Mouse (Mus musculus) left cerebral cortex, postnatal 25 days (tissue): ENCODE measurements around the gene Gm13275. TPM values are rescaled to one million over a fixed set of nuclear protein-coding genes. Genes with fewer than 3 reads are reported as not detected.
"Not testable (repeated sequence)": the region's sequence is repeated elsewhere in the genome, so short reads cannot be mapped to it uniquely, and the experiment has no call there.

Source experiments
- DNase-seq, 2 experiments: peaks; one replicate each; pipeline ENCODE4 v3.0.0; 2022; ENCODE audit warnings: low spot score in 2 of 2, mixed read lengths in 1 of 2
- intact Hi-C: fragments of 180-260 bp; cut with DNase I; formaldehyde crosslinking; loops from one replicate; pipeline ENCODE4 v1.15.1; 2025
- total RNA-seq, 2 experiments: library from RNA; stranded (reverse); gene quantifications; 2 replicates each; pipeline ENCODE4 v1.2.3; 2021

Gm13275 gene
- not detected for total RNA-seq

- peak; percentile 32 to 41 for DNase-seq
- intact Hi-C loops: not testable (repeated sequence)
These were observed at the start of gene Gm13275 for GRCm38 (mm10) chr4:88793936-88794675. Gene Gm13275, plus strand, starts transcription at chr4:88794487.

- intact Hi-C loops: loop anchor here (5.0 kb wide), 1 partner anchor 62 kb away; no protein-coding TSS in a partner anchor
- DNase-seq: no peak
These were observed 44.4 kb upstream of the Gm13275 start for GRCm38 (mm10) chr4:88749926-88750325.

GRCm38 (mm10) chr4:88754818-88755340 is 39.4 kb upstream of the Gm13275 start, which contains the start of gene Gm13271:
Gene Gm13271, plus strand, starts transcription at chr4:88754868.
- peak; percentile 63 to 67 for DNase-seq
- intact Hi-C loops: not testable (repeated sequence)

- intact Hi-C loops, DNase-seq: not testable (repeated sequence)
These were observed 37.4 kb upstream of the Gm13275 start for GRCm38 (mm10) chr4:88756581-88757513.

- peak; percentile 88 to 92 for DNase-seq
- intact Hi-C loops: not testable (repeated sequence)
These were observed 36.7 kb upstream of the Gm13275 start for GRCm38 (mm10) chr4:88757628-88758031.

GRCm38 (mm10) chr4:88758751-88759150 is 35.5 kb upstream of the Gm13275 start:
- intact Hi-C loops, DNase-seq: not testable (repeated sequence)

- intact Hi-C loops: not testable (repeated sequence)
- peak in 1 of 2 experiments; percentile 32 for DNase-seq
These were observed 34.5 kb upstream of the Gm13275 start, which contains the start of gene Gm13283 for GRCm38 (mm10) chr4:88759610-88760268. Gene Gm13283, plus strand, starts transcription at chr4:88760119.

- peak; percentile 37 to 46 for DNase-seq
- intact Hi-C loops: not testable (repeated sequence)
These were observed 33.9 kb upstream of the Gm13275 start for GRCm38 (mm10) chr4:88760431-88760830.

GRCm38 (mm10) chr4:88761776-88762175 is 32.5 kb upstream of the Gm13275 start:
- DNase-seq: peak; percentile 63 to 67
- intact Hi-C loops: not testable (repeated sequence)

- peak in 1 of 2 experiments; percentile 14 for DNase-seq
- intact Hi-C loops: not testable (repeated sequence)
These were observed 31.9 kb upstream of the Gm13275 start for GRCm38 (mm10) chr4:88762341-88762740.

GRCm38 (mm10) chr4:88763384-88764018 is 30.8 kb upstream of the Gm13275 start:
- intact Hi-C loops: not testable (repeated sequence)
- peak; percentile 19 to 30 for DNase-seq

GRCm38 (mm10) chr4:88773534-88773933 is 20.8 kb upstream of the Gm13275 start, which contains the start of gene Gm13290:
Gene Gm13290, plus strand, starts transcription at chr4:88773834.
- DNase-seq, intact Hi-C loops: not testable (repeated sequence)

- DNase-seq, intact Hi-C loops: not testable (repeated sequence)
These were observed 17.7 kb upstream of the Gm13275 start, which contains the start of gene Gm13289 for GRCm38 (mm10) chr4:88776622-88777021. Gene Gm13289, plus strand, starts transcription at chr4:88776922.

- intact Hi-C loops, DNase-seq: not testable (repeated sequence)
These were observed 14.7 kb upstream of the Gm13275 start, which contains the start of gene Gm13272 for GRCm38 (mm10) chr4:88779550-88779949. Gene Gm13272, plus strand, starts transcription at chr4:88779850.

- intact Hi-C loops, DNase-seq: not testable (repeated sequence)
These were observed 14.0 kb upstream of the Gm13275 start for GRCm38 (mm10) chr4:88780320-88780719.

GRCm38 (mm10) chr4:88781831-88782230 is 12.5 kb upstream of the Gm13275 start, which contains the start of gene Ifnz:
Gene Ifnz, plus strand, starts transcription at chr4:88782131.
- intact Hi-C loops, DNase-seq: not testable (repeated sequence)

GRCm38 (mm10) chr4:88782335-88782734 is 12.0 kb upstream of the Gm13275 start:
- DNase-seq, intact Hi-C loops: not testable (repeated sequence)

GRCm38 (mm10) chr4:88785409-88785808 is 8.9 kb upstream of the Gm13275 start, which contains the start of gene Gm13276:
Gene Gm13276, plus strand, starts transcription at chr4:88785709.
- intact Hi-C loops, DNase-seq: not testable (repeated sequence)
